Mouse (Mus musculus) midbrain, embryonic 11.5 days (tissue): ENCODE data around the gene Pde6g. TPM values are rescaled to one million over a fixed set of nuclear protein-coding genes. Genes with fewer than 3 reads are reported as not detected.
"Not testable (repeated sequence)": the region's sequence is repeated elsewhere in the genome, so short reads cannot be mapped to it uniquely, and the experiment has no call there.

ENCODE experiments used
- ATAC-seq: fragments of 200-750 bp; cut with Nextera tagmentation; 2 replicates; pipeline ENCODE4 v1.8.0; 2017; ENCODE audit warnings: moderate TSS enrichment, moderate library complexity; ENCODE audit not compliant: low FRiP score
- DNase-seq: peaks from one replicate; pipeline ENCODE4 v3.0.0; 2015; ENCODE audit warnings: low spot score; ENCODE audit errors: missing footprints
- H3K27ac ChIP-seq: fragments of 300-500 bp; sonication (generic); 2 replicates; pipeline ENCODE4 v1.5.1; 2014; ENCODE audit warnings: low read depth, low read length
- H3K27me3 ChIP-seq: fragments of 300-500 bp; sonication (generic); 2 replicates; pipeline ENCODE4 v1.6.1; 2014; ENCODE audit warnings: mild to moderate bottlenecking, low read length, moderate library complexity, mixed read lengths; ENCODE audit not compliant: control insufficient read depth, insufficient read depth
- H3K36me3 ChIP-seq: fragments of 300-500 bp; sonication (generic); 2 replicates; pipeline ENCODE4 v1.6.1; 2014; ENCODE audit warnings: mild to moderate bottlenecking, low read length, moderate library complexity, mixed read lengths; ENCODE audit not compliant: control insufficient read depth, insufficient read depth
- H3K4me1 ChIP-seq: fragments of 300-500 bp; sonication (generic); 2 replicates; pipeline ENCODE4 v1.6.1; 2014; ENCODE audit warnings: low read length; ENCODE audit not compliant: control insufficient read depth, insufficient read depth
- H3K4me2 ChIP-seq: fragments of 300-500 bp; sonication (generic); 2 replicates; pipeline ENCODE4 v1.6.1; 2014; ENCODE audit warnings: mild to moderate bottlenecking, moderate library complexity
- H3K4me3 ChIP-seq: fragments of 300-500 bp; sonication (generic); 2 replicates; pipeline ENCODE4 v1.5.1; 2014; ENCODE audit warnings: low read depth, low read length
- H3K9ac ChIP-seq: fragments of 300-500 bp; sonication (generic); 2 replicates; pipeline ENCODE4 v1.6.1; 2014; ENCODE audit warnings: low read length
- H3K9me3 ChIP-seq: fragments of 300-500 bp; sonication (generic); 2 replicates; pipeline ENCODE4 v1.6.1; 2016; ENCODE audit warnings: low read length; ENCODE audit not compliant: control insufficient read depth
- WGBS: fragments of 180-500 bp; shearing (Covaris S2); extraction: QIAGEN DNeasy Blood & Tissue Kit; methylation state at CpG from one replicate; pipeline ENCODE4 v1.1.7; 2014; 5-methylcytosine and 5-hydroxymethylcytosine counted together
- polyA plus RNA-seq: library from polyadenylated mRNA; unstranded; fragments of >200 nt; fragmentation: Nextera tagmentation; extraction: Ambion mirVana; gene quantifications from 2 replicates; pipeline ENCODE4 v1.2.1, GENCODE M21; 2014

Pde6g gene
- polyA plus RNA-seq, 1 experiment from 2014 or later = 0.41 TPM

- Histone ChIP-seq H3K36me3 (peaks cover 29% of the 10 kb centered on the region), H3K9me3 (no peaks in the 10 kb centered on the region), H3K9ac (no peak overlapping the region), H3K4me2 (no peak overlapping the region), H3K27me3 (no peaks in the 10 kb centered on the region), H3K27ac (no peak overlapping the region), H3K4me1 (no peaks in the 10 kb centered on the region), H3K4me3 (no peak overlapping the region)
- ATAC-seq (no peak), DNase-seq (no peak)
- 100% methylated on average over 1 of the region's 1 CpGs for WGBS
Measured at GRCm38 (mm10) chr11:120418592-120418991, 34.7 kb downstream of the Pde6g start.

DNA sequence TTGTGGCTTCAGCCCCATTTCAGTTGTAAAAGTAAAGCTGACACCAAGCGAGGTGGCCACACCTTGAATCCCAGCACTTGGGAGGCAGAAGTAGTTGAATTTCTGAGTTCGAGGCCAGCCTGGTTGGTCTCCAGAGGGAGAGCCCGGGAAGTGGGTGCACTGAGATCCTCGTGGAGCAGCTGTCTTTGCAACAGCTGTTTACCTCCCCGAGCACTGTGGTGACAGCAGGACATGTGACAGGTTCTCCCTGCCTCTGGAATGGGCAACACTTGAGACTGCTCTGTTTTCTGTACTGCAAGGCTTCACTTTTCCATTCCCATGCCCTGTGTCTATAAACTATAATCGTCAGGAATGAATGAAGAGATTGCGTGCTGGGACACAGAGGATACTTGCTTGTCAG, 35.4 kb downstream of the Pde6g start:
- Histone ChIP-seq H3K27ac (no peak overlapping the region), H3K9ac (no peak overlapping the region), H3K4me3 (no peak overlapping the region), H3K4me2 (no peak overlapping the region), H3K4me1 (no peaks in the 10 kb centered on the region), H3K36me3 (peaks cover 33% of the 10 kb centered on the region), H3K27me3 (no peaks in the 10 kb centered on the region), H3K9me3 (no peaks in the 10 kb centered on the region)
- WGBS = 96% methylated on average over 7 of the region's 7 CpGs
- peak; percentile 23 for DNase-seq
- ATAC-seq = no peak

DNA sequence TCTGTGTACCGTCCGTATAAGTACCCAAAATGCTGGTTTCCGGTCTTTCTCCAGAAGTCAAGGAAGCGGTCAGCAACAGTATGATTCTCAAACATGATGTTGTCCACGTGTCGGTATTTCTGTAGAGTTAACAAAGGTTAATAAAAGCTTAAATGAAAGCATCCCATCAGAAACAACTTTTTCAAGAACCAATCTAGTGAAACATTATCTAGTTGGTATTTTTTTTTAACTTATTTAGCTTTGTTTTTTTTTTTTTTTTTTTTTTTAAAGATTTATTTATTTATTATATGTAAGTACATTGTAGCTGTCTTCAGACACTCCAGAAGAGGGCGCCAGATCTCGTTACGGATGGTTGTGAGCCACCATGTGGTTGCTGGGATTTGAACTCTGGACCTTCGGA, 39.7 kb downstream of the Pde6g start:
- not testable (repeated sequence) for H3K27ac ChIP-seq, H3K27me3 ChIP-seq, H3K4me2 ChIP-seq, H3K4me1 ChIP-seq, ATAC-seq, H3K9me3 ChIP-seq, H3K4me3 ChIP-seq, H3K9ac ChIP-seq
- 98% methylated on average over 7 of the region's 10 CpGs for WGBS
- peak; percentile 62 for DNase-seq
- H3K36me3 ChIP-seq = peaks cover 54% of the 10 kb centered on the region

DNA sequence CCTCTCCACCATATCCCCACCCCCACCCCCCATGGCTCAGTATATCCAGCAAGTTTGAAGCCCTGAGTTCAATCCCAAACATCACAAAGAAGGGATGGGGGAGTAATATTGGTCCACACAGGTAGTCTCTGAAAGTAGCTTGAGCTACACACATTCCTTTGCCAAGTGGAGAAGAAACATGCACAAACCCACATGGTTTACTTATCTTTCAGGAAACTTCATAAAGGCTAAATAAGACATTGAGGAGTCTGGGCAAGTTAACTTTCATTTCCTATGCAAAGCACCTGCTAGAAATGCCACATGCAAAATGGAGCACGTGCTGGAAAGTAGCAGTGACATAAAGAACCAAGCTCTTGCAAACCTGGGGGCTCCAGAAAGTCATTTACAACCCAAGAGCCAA, 46.9 kb downstream of the Pde6g start:
- H3K4me1 ChIP-seq = no peaks in the 10 kb centered on the region
- no peak overlapping the region for H3K4me3 ChIP-seq
- H3K27ac ChIP-seq = no peak overlapping the region
- peaks cover 40% of the 10 kb centered on the region for H3K36me3 ChIP-seq
- H3K27me3 ChIP-seq = no peaks in the 10 kb centered on the region
- no peak overlapping the region for H3K9ac ChIP-seq
- ATAC-seq (no peak), DNase-seq (no peak)
- 84% methylated on average over 1 of the region's 1 CpGs for WGBS
- no peak overlapping the region for H3K4me2 ChIP-seq
- H3K9me3 ChIP-seq = no peaks in the 10 kb centered on the region

- no peak overlapping the region for H3K9ac ChIP-seq
- H3K4me3 ChIP-seq = no peak overlapping the region
- H3K4me1 ChIP-seq = no peaks in the 10 kb centered on the region
- ATAC-seq (no peak), DNase-seq (no peak)
- H3K27ac ChIP-seq = no peak overlapping the region
- no peaks in the 10 kb centered on the region for H3K9me3 ChIP-seq
- H3K27me3 ChIP-seq = no peaks in the 10 kb centered on the region
- H3K36me3 ChIP-seq = peaks cover 34% of the 10 kb centered on the region; the same call in 1 of the 2 replicates
- no peak overlapping the region for H3K4me2 ChIP-seq
- WGBS = 96% methylated on average over 3 of the region's 3 CpGs
Measured at GRCm38 (mm10) chr11:120405867-120406266, 47.4 kb downstream of the Pde6g start.

DNA sequence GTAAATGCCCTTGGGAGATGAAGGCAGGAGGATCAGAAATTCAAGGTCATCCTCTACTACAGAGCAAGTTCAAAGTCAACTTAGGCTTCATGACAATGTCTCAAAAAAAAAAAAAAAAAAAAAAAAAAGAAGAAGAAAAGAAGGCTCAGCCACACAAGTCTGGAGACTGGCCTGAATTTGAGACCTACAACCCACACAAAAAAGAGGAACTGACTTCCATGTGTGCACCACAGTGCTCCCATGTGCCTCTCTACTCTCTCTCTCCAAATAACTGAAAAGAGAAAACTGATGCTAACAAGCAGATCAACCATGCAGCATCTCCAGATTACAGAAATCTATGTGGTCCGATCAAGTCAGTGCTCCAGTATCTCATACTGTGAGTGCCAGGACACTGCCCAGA, 48.5 kb downstream of the Pde6g start:
- DNase-seq = no peak
- ATAC-seq = no peak
- no peak overlapping the region for H3K4me2 ChIP-seq
- H3K36me3 ChIP-seq = peaks cover 25% of the 10 kb centered on the region
- H3K9ac ChIP-seq = no peak overlapping the region
- no peak overlapping the region for H3K4me3 ChIP-seq
- no peaks in the 10 kb centered on the region for H3K4me1 ChIP-seq
- H3K27ac ChIP-seq = no peak overlapping the region
- WGBS = 100% methylated on average over 1 of the region's 1 CpGs
- H3K27me3 ChIP-seq = no peaks in the 10 kb centered on the region
- no peaks in the 10 kb centered on the region for H3K9me3 ChIP-seq

DNA sequence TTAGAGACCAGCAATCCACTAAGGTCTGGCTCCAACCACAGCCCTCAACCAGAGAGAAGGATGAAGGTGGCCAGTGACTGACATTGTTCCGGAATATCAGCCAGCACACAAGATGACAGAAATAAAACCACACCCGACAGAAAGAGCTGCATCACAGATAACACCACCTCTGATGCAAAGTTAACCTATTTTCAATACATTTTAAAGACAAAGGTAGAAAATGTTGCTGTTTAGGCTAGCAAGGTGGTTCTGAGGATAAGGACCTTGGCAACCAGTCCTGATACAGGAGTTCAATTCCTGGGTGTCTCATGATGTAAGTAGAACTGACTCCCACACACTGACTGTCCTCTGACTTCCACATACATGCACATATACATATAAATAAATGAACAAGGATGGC, 54.0 kb downstream of the Pde6g start:
- H3K4me1 ChIP-seq = no peaks in the 10 kb centered on the region
- no peak overlapping the region for H3K9ac ChIP-seq
- WGBS = 96% methylated on average over 2 of the region's 2 CpGs
- H3K36me3 ChIP-seq = peaks cover 12% of the 10 kb centered on the region
- no peak for ATAC-seq
- H3K27ac ChIP-seq = no peak overlapping the region
- H3K4me2 ChIP-seq = no peak overlapping the region
- DNase-seq = no peak
- H3K9me3 ChIP-seq = no peaks in the 10 kb centered on the region
- H3K4me3 ChIP-seq = no peak overlapping the region
- no peaks in the 10 kb centered on the region for H3K27me3 ChIP-seq

Other genes with a start within 250 kb of the Pde6g start
- gene Bahcc1, start 220.6 kb downstream of the Pde6g start, polyA plus RNA-seq = 17.6 and 20.6 TPM in 2 replicates
- 2,965 and 3,081 TPM in 2 replicates for gene Actg1, start 105.0 kb downstream of the Pde6g start, polyA plus RNA-seq
- 1.4 TPM in 2 replicates for gene Fscn2, start 92.0 kb downstream of the Pde6g start, polyA plus RNA-seq
- 25.3 and 29.2 TPM in 2 replicates for gene Faap100, start 74.7 kb downstream of the Pde6g start, polyA plus RNA-seq
- gene Nploc4, start 15.8 kb downstream of the Pde6g start, polyA plus RNA-seq = 41.0 and 44.7 TPM in 2 replicates
- gene Tspan10, start 10.9 kb downstream of the Pde6g start, polyA plus RNA-seq = not detected in 2 replicates
- 10.4 and 11.5 TPM in 2 replicates for gene Oxld1, start 4.6 kb upstream of the Pde6g start, polyA plus RNA-seq
- 25.4 and 25.6 TPM in 2 replicates for gene Ccdc137, start 4.6 kb upstream of the Pde6g start, polyA plus RNA-seq
- gene Arl16, start 14.1 kb upstream of the Pde6g start, polyA plus RNA-seq = 48.0 and 53.0 TPM in 2 replicates
- gene Mrpl12, start 31.1 kb upstream of the Pde6g start, polyA plus RNA-seq = 137 and 152 TPM in 2 replicates
- gene Slc25a10, start 38.3 kb upstream of the Pde6g start, polyA plus RNA-seq = 30.0 and 38.7 TPM in 2 replicates
- gene Gcgr, start 77.2 kb upstream of the Pde6g start, polyA plus RNA-seq = 0.11 TPM in 1 of 2 replicates, not detected in the other
- gene Mcrip1, start 96.2 kb upstream of the Pde6g start, polyA plus RNA-seq = 232 and 237 TPM in 2 replicates
- gene Ppp1r27, start 97.6 kb upstream of the Pde6g start, polyA plus RNA-seq = not detected in 2 replicates
- gene P4hb, start 119.8 kb upstream of the Pde6g start, polyA plus RNA-seq = 492 and 493 TPM in 2 replicates
- gene Arhgdia, start 128.1 kb upstream of the Pde6g start, polyA plus RNA-seq = 521 and 583 TPM in 2 replicates
- 820 and 827 TPM in 2 replicates for gene Alyref, start 144.9 kb upstream of the Pde6g start, polyA plus RNA-seq
- 178 and 204 TPM in 2 replicates for gene Anapc11, start 144.9 kb upstream of the Pde6g start, polyA plus RNA-seq
- gene Npb, start 155.0 kb upstream of the Pde6g start, polyA plus RNA-seq = 0.38 TPM in 1 of 2 replicates, not detected in the other
- 89.4 and 101 TPM in 2 replicates for gene Pcyt2, start 164.4 kb upstream of the Pde6g start, polyA plus RNA-seq
- gene Sirt7, start 171.7 kb upstream of the Pde6g start, polyA plus RNA-seq = 29.5 and 33.2 TPM in 2 replicates
- 18.0 and 19.7 TPM in 2 replicates for gene Mafg, start 180.1 kb upstream of the Pde6g start, polyA plus RNA-seq
- gene Pycr1, start 190.3 kb upstream of the Pde6g start, polyA plus RNA-seq = 32.4 and 32.8 TPM in 2 replicates
- gene Myadml2, start 194.7 kb upstream of the Pde6g start, polyA plus RNA-seq = 0.36 and 0.57 TPM in 2 replicates
- 0.90 and 1.4 TPM in 2 replicates for gene Notum, start 207.7 kb upstream of the Pde6g start, polyA plus RNA-seq
- gene Aspscr1, start 219.5 kb upstream of the Pde6g start, polyA plus RNA-seq = 101 and 113 TPM in 2 replicates